Mouse (Mus musculus) embryonic facial prominence, embryonic 11.5 days (tissue): ENCODE results near the gene Atp6v1c2. TPM values are rescaled to one million over a fixed set of nuclear protein-coding genes. Genes with fewer than 3 reads are reported as not detected.
A peak's percentile ranks its signal among the peaks of the same experiment; 100 is the strongest.

Experiments used
- ATAC-seq: fragments of 200-750 bp; cut with Nextera tagmentation; replicated peaks from 2 replicates; pipeline ENCODE4 v1.8.0; 2017; ENCODE audit warnings: low read depth; ENCODE audit not compliant: insufficient number of reproducible peaks, low FRiP score, low TSS enrichment
- DNase-seq: peaks from one replicate; pipeline ENCODE4 v3.0.0-alpha.2; 2015; ENCODE audit warnings: low spot score
- H3K27ac ChIP-seq: fragments of 300-500 bp; sonication (generic); replicated peaks from 2 replicates; pipeline ENCODE4 v1.5.1; 2014; ENCODE audit warnings: mild to moderate bottlenecking, low read depth, low read length, control low read depth
- H3K27me3 ChIP-seq: fragments of 300-500 bp; sonication (generic); 2 replicates; pipeline ENCODE4 v1.6.1; 2014; ENCODE audit warnings: mild to moderate bottlenecking, low read length, moderate library complexity, mixed read lengths; ENCODE audit not compliant: control insufficient read depth, insufficient read depth
- H3K36me3 ChIP-seq: fragments of 300-500 bp; sonication (generic); replicated peaks from 2 replicates; pipeline ENCODE4 v1.6.1; 2014; ENCODE audit warnings: low read depth, mild to moderate bottlenecking, low read length, moderate library complexity, mixed read lengths; ENCODE audit not compliant: control insufficient read depth, insufficient read depth
- H3K4me1 ChIP-seq: fragments of 300-500 bp; sonication (generic); 2 replicates; pipeline ENCODE4 v1.6.1; 2014; ENCODE audit warnings: low read length, mixed read lengths; ENCODE audit not compliant: control insufficient read depth, insufficient read depth
- H3K4me2 ChIP-seq: fragments of 300-500 bp; sonication (generic); 2 replicates; pipeline ENCODE4 v1.6.1; 2014; ENCODE audit warnings: low read depth, mild to moderate bottlenecking, control low read depth, low read length, moderate library complexity
- H3K4me3 ChIP-seq: fragments of 300-500 bp; sonication (generic); 2 replicates; pipeline ENCODE4 v1.5.1; 2014; ENCODE audit warnings: low read depth, low read length, control low read depth
- H3K9ac ChIP-seq: fragments of 300-500 bp; sonication (generic); replicated peaks from 2 replicates; pipeline ENCODE4 v1.6.1; 2014; ENCODE audit warnings: mild to moderate bottlenecking, control low read depth, low read length
- H3K9me3 ChIP-seq: fragments of 300-500 bp; sonication (generic); replicated peaks from 2 replicates; pipeline ENCODE4 v1.6.1; 2016; ENCODE audit warnings: mild to moderate bottlenecking, low read length, inconsistent platforms, mixed read lengths; ENCODE audit not compliant: control insufficient read depth
- WGBS: fragments of 180-500 bp; shearing (Covaris S2); extraction: QIAGEN DNeasy Blood & Tissue Kit; methylation state at CpG from one replicate; pipeline ENCODE4 v1.1.7; 2014; 5-methylcytosine and 5-hydroxymethylcytosine counted together
- polyA plus RNA-seq: library from polyadenylated mRNA; unstranded; fragments of >200 nt; fragmentation: Nextera tagmentation; extraction: Ambion mirVana; gene quantifications from 2 replicates; pipeline ENCODE4 v1.2.1, GENCODE M21; 2014

Gene Atp6v1c2
- polyA plus RNA-seq, 1 experiment from 2014 or later: 0.49 TPM

- Histone ChIP-seq H3K4me2 (peak within 1 kb of the TSS; percentile 86), H3K27me3 (no peaks in the 10 kb centered on the region), H3K4me3 (peak within 1 kb of the TSS; percentile 80), H3K27ac (no peak within 1 kb of the TSS), H3K36me3 (no peaks in the 10 kb centered on the region), H3K9me3 (no peaks in the 10 kb centered on the region), H3K9ac (peak within 1 kb of the TSS; percentile 76), H3K4me1 (no peaks in the 10 kb centered on the region)
- DNase-seq: peak; percentile 95
- WGBS: under 1% methylated on average over 42 of the region's 42 CpGs
- ATAC-seq: peak; percentile 93
These were observed 19.2 kb upstream of the Atp6v1c2 start, which contains the start of gene Nol10 for GRCm38 (mm10) chr12:17348048-17349036. TSS of gene Nol10 (plus strand) at chr12:17348458.

DNA sequence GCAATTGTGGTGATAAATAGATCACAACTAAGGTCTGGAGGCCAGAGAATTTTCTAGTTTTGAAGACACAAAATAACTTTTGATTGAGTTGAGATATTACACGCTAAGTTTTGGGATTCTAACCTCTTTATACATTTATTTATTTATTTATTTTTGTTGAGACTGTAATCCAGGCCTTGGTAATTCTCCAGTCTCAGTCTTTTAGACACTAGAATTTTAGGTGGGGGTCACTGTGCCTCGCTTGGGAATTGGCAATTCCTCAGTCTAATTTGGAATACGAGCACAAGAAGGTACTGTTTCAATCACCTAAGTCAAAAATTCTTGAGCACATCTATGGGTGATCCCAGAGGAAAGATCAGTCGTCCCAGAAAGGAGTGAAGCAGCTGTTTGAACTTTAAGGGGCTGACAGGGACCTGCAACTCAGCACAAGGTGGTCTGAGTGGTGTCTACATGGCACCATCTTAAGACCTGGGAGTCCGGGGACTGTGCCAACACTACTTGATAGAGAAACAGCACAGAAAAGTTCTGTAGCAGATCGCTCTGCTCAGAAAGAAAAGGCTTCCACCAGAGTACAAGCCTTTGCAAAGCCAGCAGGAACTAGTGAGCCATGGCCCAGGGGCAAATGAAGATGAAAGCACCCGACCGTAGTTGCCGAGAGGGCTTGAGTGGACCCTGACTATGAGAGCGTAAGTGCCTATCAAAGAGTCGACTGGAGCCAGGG lies 18.3 kb upstream of the Atp6v1c2 start:
- DNase-seq (peak; percentile 31), ATAC-seq (peak; percentile 37; the same call in 1 of the 2 replicates)
- Histone ChIP-seq H3K9ac (peak overlapping the region; percentile 76), H3K27me3 (no peaks in the 10 kb centered on the region), H3K9me3 (no peaks in the 10 kb centered on the region), H3K4me2 (peak overlapping the region; percentile 86), H3K36me3 (no peaks in the 10 kb centered on the region), H3K4me3 (peak overlapping the region; percentile 80), H3K4me1 (no peaks in the 10 kb centered on the region), H3K27ac (no peak overlapping the region)
- WGBS: 36% methylated on average over 11 of the region's 11 CpGs

GRCm38 (mm10) chr12:17339114-17339905 lies 10.2 kb upstream of the Atp6v1c2 start:
- no peaks in the 10 kb centered on the region for H3K27me3 ChIP-seq
- no peak overlapping the region for H3K9ac ChIP-seq
- 73% methylated on average over 3 of the region's 3 CpGs for WGBS
- DNase-seq: no peak
- no peak overlapping the region for H3K27ac ChIP-seq
- H3K4me1 ChIP-seq: no peaks in the 10 kb centered on the region
- no peaks in the 10 kb centered on the region for H3K9me3 ChIP-seq
- no peak for ATAC-seq
- no peaks in the 10 kb centered on the region for H3K36me3 ChIP-seq
- H3K4me2 ChIP-seq: no peak overlapping the region
- no peak overlapping the region for H3K4me3 ChIP-seq

- Histone ChIP-seq H3K9me3 (no peaks in the 10 kb centered on the region), H3K27me3 (no peaks in the 10 kb centered on the region), H3K4me3 (no peak overlapping the region), H3K27ac (no peak overlapping the region), H3K4me2 (no peak overlapping the region), H3K36me3 (no peaks in the 10 kb centered on the region), H3K4me1 (no peaks in the 10 kb centered on the region), H3K9ac (no peak overlapping the region)
- ATAC-seq: no peak
- no peak for DNase-seq
- WGBS: 74% methylated on average over 2 of the region's 2 CpGs
These were observed 9.2 kb upstream of the Atp6v1c2 start for GRCm38 (mm10) chr12:17338338-17338737.

DNA sequence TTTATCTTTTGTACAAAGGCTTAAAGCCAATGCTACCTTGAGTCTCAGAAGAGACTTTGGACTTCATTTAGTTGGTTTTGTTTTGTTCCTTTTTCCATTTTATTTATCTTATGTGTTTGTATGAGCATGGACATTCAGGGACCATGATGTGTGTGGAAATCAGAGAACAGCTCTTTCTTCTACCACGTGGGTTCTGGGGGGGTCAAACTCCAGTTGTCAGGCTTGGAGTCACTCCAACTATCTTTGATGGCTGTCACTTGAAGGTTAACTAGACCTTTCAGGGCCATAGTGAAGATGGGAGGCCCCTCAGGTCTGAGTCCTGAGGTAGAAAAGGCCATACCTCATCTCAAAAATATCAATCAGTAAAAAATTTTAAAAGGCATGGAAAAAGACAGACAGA lies 4.3 kb upstream of the Atp6v1c2 start:
- H3K4me2 ChIP-seq: no peak overlapping the region
- H3K9ac ChIP-seq: no peak overlapping the region
- H3K36me3 ChIP-seq: no peaks in the 10 kb centered on the region
- ATAC-seq: no peak
- whole genome bisulfite sequencing: 29% methylated on average over 1 of the region's 1 CpGs
- no peaks in the 10 kb centered on the region for H3K27me3 ChIP-seq
- no peak overlapping the region for H3K4me3 ChIP-seq
- no peaks in the 10 kb centered on the region for H3K9me3 ChIP-seq
- no peak overlapping the region for H3K27ac ChIP-seq
- DNase-seq: no peak
- H3K4me1 ChIP-seq: no peaks in the 10 kb centered on the region

GRCm38 (mm10) chr12:17324549-17325470 lies 4.3 kb downstream of the Atp6v1c2 start:
- H3K36me3 ChIP-seq: no peaks in the 10 kb centered on the region
- peaks cover 25% of the 10 kb centered on the region for H3K27me3 ChIP-seq
- no peaks in the 10 kb centered on the region for H3K4me1 ChIP-seq
- ATAC-seq (0 out of 2 replicates have a peak, but pooled peaks have one; percentile 48), DNase-seq (peak; percentile 20)
- H3K9me3 ChIP-seq: no peaks in the 10 kb centered on the region
- H3K27ac ChIP-seq: no peak overlapping the region
- peak overlapping the region; percentile 40 for H3K4me3 ChIP-seq
- 3% methylated on average over 51 of the region's 51 CpGs for WGBS
- peak overlapping the region; percentile 39; the same call in 1 of the 2 replicates for H3K9ac ChIP-seq
- peak overlapping the region; percentile 91 for H3K4me2 ChIP-seq

GRCm38 (mm10) chr12:17318453-17318852 lies 10.7 kb downstream of the Atp6v1c2 start:
- H3K27ac ChIP-seq: no peak overlapping the region
- DNase-seq (no peak), ATAC-seq (no peak)
- H3K36me3 ChIP-seq: no peaks in the 10 kb centered on the region
- H3K27me3 ChIP-seq: peaks cover 8% of the 10 kb centered on the region
- H3K4me1 ChIP-seq: no peaks in the 10 kb centered on the region
- H3K4me3 ChIP-seq: no peak overlapping the region
- H3K4me2 ChIP-seq: no peak overlapping the region
- 71% methylated on average over 3 of the region's 3 CpGs for WGBS
- no peak overlapping the region for H3K9ac ChIP-seq
- H3K9me3 ChIP-seq: no peaks in the 10 kb centered on the region
